Mouse (Mus musculus): ENCODE measurements around the gene Cables2. TPM values are rescaled to one million over a fixed set of nuclear protein-coding genes. Genes with fewer than 3 reads are reported as not detected.

The Cables2 gene
- total RNA-seq (2021), result 10 to 100 TPM; 12.1 to 15.6 TPM
- long read RNA-seq, experiment 1, transcript Cables2-201 (10 exons, 2,975 nt), result major isoform, 11 of 23 reads
- long read RNA-seq, experiment 1, partial matches to known transcripts, result 3 of 23 reads
- long read RNA-seq, experiment 1, other reads (novel, unspliced or antisense), result 9 of 23 reads
- long read RNA-seq, experiment 2, transcript Cables2-201 (10 exons, 2,975 nt), result major isoform, 17 of 22 reads
- long read RNA-seq, experiment 2, partial matches to known transcripts, result 2 of 22 reads
- long read RNA-seq, experiment 2, other reads (novel, unspliced or antisense), result 3 of 22 reads

DNA sequence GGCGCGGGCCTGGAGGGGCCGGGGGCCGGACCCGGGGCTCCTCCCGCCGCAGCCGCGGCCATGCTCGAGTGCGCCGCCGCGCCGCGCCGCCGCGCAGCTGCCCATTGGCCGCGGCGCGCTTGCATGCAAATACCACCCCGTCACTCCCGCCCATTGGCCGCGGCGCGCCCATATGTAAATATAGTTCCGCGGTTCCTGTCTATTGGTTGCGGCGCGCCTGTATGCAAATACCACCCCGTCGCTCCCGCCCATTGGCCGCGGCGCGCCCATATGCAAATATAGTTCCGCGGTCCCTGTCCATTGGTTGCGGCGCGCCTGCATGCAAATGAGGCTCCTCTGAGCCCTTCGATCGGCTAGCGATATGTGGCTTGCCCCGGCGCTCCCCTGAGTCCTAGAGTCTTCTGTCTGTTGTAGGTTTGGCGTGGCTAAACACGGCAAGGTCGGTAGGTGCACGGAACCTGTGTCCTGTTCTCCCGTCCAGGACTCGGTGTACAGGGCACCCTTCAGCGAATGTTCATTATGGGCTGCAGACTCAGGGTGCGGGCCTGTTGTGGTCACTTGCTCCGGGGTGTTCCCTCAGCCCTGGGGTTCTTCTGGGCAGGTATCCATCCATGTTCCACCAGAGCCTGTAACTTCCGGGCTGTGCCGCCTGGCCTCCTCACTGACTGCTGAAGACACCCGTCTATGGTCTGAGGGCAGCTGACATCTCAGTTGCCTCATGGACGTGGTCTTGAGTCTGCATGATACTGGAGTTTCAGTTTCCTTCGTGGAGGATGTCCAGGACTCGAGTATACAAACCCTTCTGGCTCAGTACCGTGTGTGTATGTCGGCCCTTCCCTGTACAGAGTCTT lies at the start of gene Cables2:
Gene Cables2, minus strand, starts transcription at position 103 of the 851 bp plus-strand sequence.
- peak; percentile 85 to 88 for DNase-seq (ENCODE audit: low spot score in 2 of 2)

GRCm38 (mm10) chr2:180322674-180323355 lies 49.5 kb upstream of the Cables2 start:
- DNase-seq (ENCODE audit: low spot score in 2 of 2), result no peak

DNA sequence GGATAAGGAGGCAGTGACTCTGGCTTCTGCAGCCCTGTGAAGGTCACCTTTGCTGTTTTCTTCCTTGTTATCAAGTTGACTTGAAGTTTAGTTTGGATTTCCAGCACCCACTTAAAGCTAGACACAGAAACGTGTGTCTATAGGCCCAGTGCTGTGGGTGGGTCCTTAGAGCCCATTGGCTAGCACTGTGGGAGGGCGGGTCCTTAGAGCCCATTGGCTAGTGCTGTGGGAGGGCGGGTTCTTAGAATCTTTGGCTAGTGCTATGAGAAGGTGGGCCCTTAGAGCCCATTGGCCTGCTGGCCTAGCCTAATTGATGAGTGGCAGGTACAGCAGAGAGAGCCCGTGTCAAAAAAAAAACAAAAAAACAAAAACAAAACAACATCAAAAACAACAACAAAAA lies 46.9 kb upstream of the Cables2 start:
- no peak for DNase-seq (ENCODE audit: low spot score in 2 of 2)

DNA sequence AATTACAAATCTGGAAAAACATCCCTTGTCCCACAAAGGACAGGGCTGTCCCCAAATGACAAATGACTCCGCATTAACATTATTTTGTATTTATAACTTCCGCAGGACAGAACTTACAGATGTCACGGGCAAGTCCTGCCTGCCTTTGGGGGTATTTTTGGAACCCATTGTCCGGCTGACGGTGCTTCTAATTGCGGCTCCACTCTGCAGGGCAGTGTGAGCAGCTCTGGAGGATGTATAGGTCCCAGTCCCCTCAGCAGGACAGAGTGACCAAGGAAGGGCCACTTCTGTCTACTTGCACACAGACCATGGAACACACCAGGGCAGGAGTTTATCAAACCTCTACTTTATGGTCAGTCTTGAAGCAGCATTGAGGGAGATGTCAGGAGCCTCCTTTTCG lies 44.3 kb upstream of the Cables2 start:
- DNase-seq (ENCODE audit: low spot score in 2 of 2), result no peak

DNA sequence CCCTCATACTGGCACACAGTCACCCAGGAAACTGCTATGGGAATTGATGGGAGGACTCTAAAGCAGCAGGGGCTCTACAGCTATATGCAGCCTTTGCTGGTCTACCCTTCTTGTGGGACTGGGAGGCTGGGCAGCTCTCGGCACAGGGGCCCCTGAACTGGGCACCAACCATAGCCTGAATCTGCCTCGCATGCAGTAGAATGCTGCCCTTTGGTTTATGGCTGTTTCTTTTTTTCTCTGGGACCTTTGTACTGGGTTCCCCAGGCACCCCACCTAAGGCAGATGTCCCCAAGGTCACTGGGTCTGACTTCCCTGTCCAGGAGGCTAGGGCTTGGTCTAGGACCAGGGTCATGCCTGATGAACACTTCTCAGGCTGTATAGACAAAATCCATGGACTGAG lies 41.0 kb upstream of the Cables2 start:
- no peak for DNase-seq (ENCODE audit: low spot score in 2 of 2)

- DNase-seq (ENCODE audit: low spot score in 2 of 2), result no peak
These were observed 37.9 kb upstream of the Cables2 start for GRCm38 (mm10) chr2:180311147-180311546.

DNA sequence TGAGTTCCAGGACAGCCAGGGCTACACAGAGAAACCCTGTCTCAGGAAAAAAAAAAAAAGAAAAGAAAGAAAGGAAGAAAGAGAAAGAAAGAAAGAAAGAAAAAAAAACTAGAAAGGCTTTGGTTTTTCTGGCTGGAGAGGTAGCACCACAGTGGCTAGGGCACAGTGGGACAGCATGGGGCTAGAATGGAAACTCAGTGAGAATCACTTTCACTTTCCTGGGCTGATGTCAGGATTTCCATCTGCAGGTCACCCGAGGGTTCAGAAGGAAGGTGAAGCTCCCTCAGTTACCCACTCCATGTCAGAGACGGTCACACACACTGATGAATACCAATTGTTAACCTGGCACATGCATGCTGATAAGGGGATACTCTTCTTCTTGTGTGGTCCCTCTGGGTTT lies 34.4 kb upstream of the Cables2 start:
- no peak for DNase-seq (ENCODE audit: low spot score in 2 of 2)

GRCm38 (mm10) chr2:180306423-180307168 lies 33.3 kb upstream of the Cables2 start:
- no peak for DNase-seq (ENCODE audit: low spot score in 2 of 2)

- DNase-seq (ENCODE audit: low spot score in 2 of 2), result no peak
These were observed 32.7 kb upstream of the Cables2 start for GRCm38 (mm10) chr2:180306009-180306408.

- no peak for DNase-seq (ENCODE audit: low spot score in 2 of 2)
These were observed 32.2 kb upstream of the Cables2 start for GRCm38 (mm10) chr2:180305490-180305889.

DNA sequence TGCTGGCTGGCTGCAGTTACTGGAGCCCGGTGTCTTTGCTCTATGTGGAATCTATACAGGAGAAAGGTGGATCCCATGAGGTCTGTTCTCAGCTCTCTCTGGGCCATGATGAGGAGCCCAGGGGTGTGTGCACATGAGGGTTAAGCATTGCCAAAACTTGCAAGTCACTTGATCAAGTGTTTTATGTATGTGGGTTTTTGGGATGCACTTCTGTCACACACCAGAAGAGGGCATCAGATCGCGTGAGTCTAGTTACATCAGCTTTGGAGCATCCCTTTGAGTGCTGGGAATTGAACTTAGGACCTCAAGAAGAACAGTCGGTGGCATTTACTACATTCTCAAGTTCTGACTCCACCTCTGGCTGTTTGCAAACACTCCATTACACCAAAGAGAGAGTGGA lies 31.3 kb upstream of the Cables2 start:
- no peak for DNase-seq (ENCODE audit: low spot score in 2 of 2)

GRCm38 (mm10) chr2:180303468-180303867 lies 30.2 kb upstream of the Cables2 start:
- no peak for DNase-seq (ENCODE audit: low spot score in 2 of 2)

DNA sequence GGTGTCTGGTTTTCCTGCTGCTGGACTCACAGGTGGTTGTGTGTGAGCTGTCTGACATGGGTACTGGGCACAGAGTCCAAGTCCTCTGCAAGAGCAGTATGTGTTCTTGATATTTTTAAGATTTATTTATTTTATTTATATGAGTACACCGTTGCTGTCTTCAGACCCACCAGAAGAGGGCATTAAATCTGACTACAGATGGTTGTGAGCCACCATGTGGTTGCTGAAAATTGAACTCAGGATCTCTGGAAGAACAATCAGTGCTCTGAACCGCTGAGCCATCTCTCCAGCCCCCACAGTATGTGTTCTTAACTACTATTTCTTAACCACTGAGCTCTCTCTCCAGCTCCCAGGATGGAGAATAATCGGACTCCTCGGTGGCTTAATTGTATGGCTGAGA lies 28.9 kb upstream of the Cables2 start:
- no peak for DNase-seq (ENCODE audit: low spot score in 2 of 2)

DNA sequence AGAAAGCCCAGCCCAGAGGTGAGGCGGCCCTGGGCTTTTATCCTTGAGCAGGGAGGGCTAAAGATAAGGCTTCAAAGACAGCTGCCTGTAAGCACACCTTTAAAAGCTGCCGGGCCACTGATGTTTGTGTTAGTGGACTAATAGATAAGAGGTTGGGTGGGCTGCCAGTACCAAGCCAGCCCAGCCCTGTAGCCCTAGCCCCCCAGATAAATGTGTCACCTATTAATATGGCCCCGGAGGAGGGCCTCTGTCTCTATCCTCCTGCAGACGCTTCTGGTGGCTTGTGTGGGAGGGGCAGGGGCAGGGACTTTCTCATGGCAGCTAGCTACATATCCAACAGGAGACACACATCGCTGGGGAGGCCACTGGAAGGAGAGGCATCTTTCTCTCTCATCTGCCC lies 27.5 kb upstream of the Cables2 start:
- DNase-seq (ENCODE audit: low spot score in 2 of 2), result no peak

DNA sequence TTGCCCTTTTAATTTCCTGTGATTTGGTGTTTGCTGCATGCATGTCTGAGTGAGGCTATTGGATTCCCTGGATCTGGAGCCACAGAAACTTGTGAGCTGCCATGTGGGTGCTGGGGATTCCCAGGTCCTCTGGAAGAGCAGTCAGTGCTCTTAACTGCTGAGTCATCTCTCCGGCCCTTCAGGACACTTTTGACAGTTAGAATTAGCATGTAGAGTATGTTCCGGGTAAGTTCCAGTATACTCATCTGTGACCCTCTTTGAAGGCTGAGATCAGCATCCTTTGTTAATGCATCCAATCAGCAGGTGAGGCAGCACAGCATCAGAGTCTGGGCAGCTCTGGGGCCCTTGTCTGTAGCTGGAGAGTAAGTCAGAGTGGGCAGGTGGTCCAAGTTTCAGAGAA lies 27.0 kb upstream of the Cables2 start:
- no peak for DNase-seq (ENCODE audit: low spot score in 2 of 2)

DNA sequence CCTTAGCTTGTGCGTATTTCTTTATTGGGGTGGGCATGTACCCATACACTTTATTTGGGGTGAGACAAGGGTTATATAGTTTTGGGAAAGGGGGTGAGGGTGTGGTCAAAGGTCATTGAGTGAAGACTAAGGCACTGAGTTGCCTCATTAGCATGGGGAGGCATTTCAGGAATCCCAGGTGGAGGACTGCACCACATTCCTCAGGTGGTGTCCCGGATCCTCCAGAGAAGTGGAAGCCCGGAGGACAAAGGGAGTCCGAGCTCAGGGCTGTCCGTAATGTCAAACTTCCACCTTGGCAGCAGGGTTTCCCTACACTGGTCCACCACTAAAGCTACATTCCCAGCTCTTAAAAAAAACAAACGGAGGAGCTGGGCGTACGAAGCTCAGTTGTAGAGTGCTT lies 19.6 kb upstream of the Cables2 start:
- no peak for DNase-seq (ENCODE audit: low spot score in 2 of 2)

- DNase-seq (ENCODE audit: low spot score in 2 of 2), result no peak
These were observed 18.7 kb upstream of the Cables2 start for GRCm38 (mm10) chr2:180292026-180292425.

DNA sequence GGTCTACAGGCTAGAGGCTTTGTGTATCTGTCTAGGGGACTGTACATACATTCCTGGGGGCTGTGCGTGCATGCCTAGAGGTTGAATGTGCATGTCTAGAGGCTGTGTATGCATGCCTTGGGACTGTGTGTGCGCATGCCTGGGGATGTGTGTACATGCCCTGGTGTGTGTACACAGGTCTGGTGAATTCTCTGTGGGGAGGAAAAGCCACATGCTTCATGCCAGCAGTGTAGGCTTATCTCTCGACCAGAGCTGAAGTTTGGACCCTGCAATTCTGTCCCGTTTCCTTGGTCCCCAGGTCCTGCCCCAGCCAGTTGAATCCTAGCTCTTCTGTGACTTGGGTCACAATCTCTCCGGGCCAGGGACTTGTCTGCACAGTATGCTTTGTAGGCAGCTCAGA lies 18.3 kb upstream of the Cables2 start:
- DNase-seq (ENCODE audit: low spot score in 2 of 2), result no peak

DNA sequence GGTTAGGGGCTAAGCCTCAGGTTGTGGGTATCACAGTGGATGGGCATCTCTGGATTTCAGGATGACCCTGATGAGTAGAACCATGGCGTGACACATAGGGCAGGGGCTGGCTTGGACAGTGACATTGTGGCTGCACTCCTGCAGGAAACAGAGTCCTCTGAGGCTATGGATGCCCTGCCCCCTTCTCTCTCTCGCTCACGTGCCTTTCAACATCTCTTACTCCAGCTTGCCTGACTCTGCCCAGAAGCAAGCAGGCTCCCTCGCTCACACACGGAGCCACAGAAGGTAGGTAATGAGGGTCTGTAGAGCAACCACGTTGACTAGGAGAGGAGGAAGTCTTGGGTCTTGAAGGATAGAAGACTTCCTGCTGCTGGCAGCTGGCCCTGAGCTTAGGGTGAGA lies 17.2 kb upstream of the Cables2 start:
- no peak for DNase-seq (ENCODE audit: low spot score in 2 of 2)

GRCm38 (mm10) chr2:180289440-180290108 lies 16.3 kb upstream of the Cables2 start, which contains the start of gene Rbbp8nl:
Gene Rbbp8nl, minus strand, starts transcription at chr2:180289879.
- DNase-seq (ENCODE audit: low spot score in 2 of 2), result no peak

DNA sequence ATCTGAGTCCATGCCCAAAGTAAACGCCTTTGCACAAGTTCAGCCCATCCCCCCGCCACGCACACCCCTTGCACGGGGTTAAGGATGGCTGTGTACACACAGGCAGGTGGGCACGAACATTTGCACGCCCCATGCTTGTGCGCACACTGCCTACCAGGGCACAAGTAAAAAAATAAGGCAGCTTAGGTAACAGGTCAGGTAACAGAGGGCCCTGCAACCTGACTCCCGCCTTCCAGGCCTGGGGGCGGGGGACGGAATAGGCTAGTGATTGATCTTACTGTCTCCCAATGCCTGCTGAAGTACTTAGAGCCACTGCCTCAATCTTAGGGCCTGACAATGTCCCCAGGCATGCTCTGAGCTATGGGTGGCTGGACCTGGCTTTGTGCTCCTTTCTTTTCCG lies 15.7 kb upstream of the Cables2 start:
- DNase-seq (ENCODE audit: low spot score in 2 of 2), result no peak
